Mouse (Mus musculus): ENCODE measurements at regions not wholly inside any gene's neighbourhood (a gene's known extent, or its start where the extent isn't known, plus 50 kb on each side); places are given as distances from the start of the nearest gene placed in this dataset.
"Not testable (repeated sequence)": the region's sequence is repeated elsewhere in the genome, so short reads cannot be mapped to it uniquely, and the experiment has no call there.

DNA sequence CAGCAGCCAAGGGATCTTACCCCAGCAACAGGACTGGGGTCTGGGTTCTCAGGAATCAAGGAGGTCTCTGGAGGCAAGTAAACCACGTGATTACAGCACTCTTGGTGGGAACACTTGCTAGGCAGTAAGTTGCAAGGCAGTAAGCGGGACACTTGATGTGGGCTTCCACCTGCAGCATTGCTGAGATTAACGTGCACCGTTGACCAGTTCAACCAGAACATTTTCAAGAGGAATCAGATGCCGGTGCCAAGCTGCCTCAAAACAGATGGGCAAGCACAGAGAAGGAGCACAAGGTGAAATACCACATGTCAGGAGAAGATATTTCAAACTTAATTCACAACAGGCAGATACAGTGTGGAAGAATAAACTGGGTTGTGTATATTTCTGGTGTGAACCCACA is 190.9 kb downstream of the Osr1 start:
- H3K9me3 ChIP-seq (replicated peaks; ENCODE audit: insufficient read depth, low read length): no peaks in the 10 kb centered on the region
- H3K9ac ChIP-seq (ENCODE audit: control insufficient read depth, low read depth, low read length, poor library complexity, severe bottlenecking): no peak overlapping the region
- no peaks in the 10 kb centered on the region for H3K27me3 ChIP-seq (ENCODE audit: control insufficient read depth in 1 of 2, insufficient read depth in 2 of 2, low read length in 2 of 2)
- no peak for DNase-seq (ENCODE audit: low read depth, low spot score)
- no peak overlapping the region for H3K4me3 ChIP-seq (ENCODE audit: control insufficient read depth in 1 of 2, insufficient read depth in 1 of 2, low read depth in 2 of 2, low read length in 2 of 2)
- H3K79me2 ChIP-seq (ENCODE audit: control insufficient read depth, insufficient read depth, low read length, poor library complexity): no peaks in the 10 kb centered on the region
- H3K36me3 ChIP-seq (ENCODE audit: control insufficient read depth in 1 of 2, insufficient read depth in 2 of 2, low read length in 2 of 2): no peaks in the 10 kb centered on the region
- no peaks in the 10 kb centered on the region for H3K4me1 ChIP-seq (ENCODE audit: control insufficient read depth in 1 of 2, insufficient read depth in 2 of 2, low read length in 2 of 2)
- no peak overlapping the region for H3K27ac ChIP-seq (ENCODE audit: control insufficient read depth, low read depth, low read length)
- TF ChIP-seq USF1 (IDR thresholded peaks at IDR 0.05; ENCODE audit: low read depth, low read length) (no peak), TAL1 (IDR thresholded peaks at IDR 0.05; ENCODE audit: low read length) (no peak), MYC (IDR thresholded peaks at IDR 0.05; ENCODE audit: low read depth, low read length) (no peak), MYB (IDR thresholded peaks at IDR 0.05; ENCODE audit: low read depth, low read length) (no peak), ZNF384 (IDR thresholded peaks at IDR 0.05; ENCODE audit: low read depth, low read length) (no peak), GATA1 (IDR thresholded peaks at IDR 0.05; ENCODE audit: low read depth, low read length) (no peak), GABPA (IDR thresholded peaks at IDR 0.05; ENCODE audit: low read depth, low read length) (no peak), UBTF (IDR thresholded peaks at IDR 0.05; ENCODE audit: borderline replicate concordance, insufficient read depth, low read depth, low read length) (no peak), TBP (IDR thresholded peaks at IDR 0.05; ENCODE audit: low read depth, low read length) (no peak), CTCF (IDR thresholded peaks at IDR 0.05 in 2 of 3, conservative IDR thresholded peaks at IDR 0.05 in 1 of 3; ENCODE audit: control insufficient read depth in 1 of 3, insufficient read depth in 1 of 3, low read depth in 2 of 3, low read length in 3 of 3, poor library complexity in 1 of 3, severe bottlenecking in 1 of 3) (no peak), ZMIZ1 (IDR thresholded peaks at IDR 0.05; ENCODE audit: low read depth, low read length) (no peak), CHD1 (IDR thresholded peaks at IDR 0.05; ENCODE audit: low read depth, low read length) (no peak), EP300 (IDR thresholded peaks at IDR 0.05; ENCODE audit: low read depth in 1 of 2, low read length in 2 of 2) (no peak), E2F4 (IDR thresholded peaks at IDR 0.05; ENCODE audit: borderline replicate concordance, low read depth, low read length) (no peak), RAD21 (IDR thresholded peaks at IDR 0.05; ENCODE audit: low read depth, low read length) (no peak), RCOR1 (IDR thresholded peaks at IDR 0.05; ENCODE audit: low read depth, low read length) (no peak), BHLHE40 (IDR thresholded peaks at IDR 0.05; ENCODE audit: borderline replicate concordance, low read depth, low read length) (no peak), MAFK (IDR thresholded peaks at IDR 0.05; ENCODE audit: borderline replicate concordance, low read depth, low read length) (no peak), KAT2A (conservative IDR thresholded peaks at IDR 0.05; ENCODE audit: low read depth, low read length) (no peak)

DNA sequence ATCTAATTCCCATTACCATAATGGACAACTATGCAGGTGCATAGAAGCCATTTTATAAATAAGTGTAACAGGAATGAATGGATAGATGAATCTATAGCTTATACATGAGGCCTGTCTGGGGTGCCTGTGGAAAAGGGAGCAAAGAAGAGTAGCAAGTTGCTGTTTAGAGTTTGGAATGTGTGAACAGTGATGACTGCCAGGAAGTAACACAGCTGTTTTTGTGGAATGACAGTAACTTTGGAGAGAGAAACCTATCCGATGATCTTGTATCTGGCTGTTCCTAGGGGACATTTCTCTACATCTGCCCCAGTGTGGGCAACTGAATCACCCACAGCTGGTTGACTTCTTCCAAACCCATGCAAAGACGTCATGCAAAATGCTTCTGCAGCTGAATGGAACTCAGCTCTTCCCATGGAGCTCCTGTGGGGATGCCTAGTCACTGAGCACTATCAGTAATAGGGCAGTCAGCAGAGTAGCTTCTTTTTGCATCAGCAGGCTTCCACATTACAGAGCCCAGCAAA is 192.4 kb downstream of the Osr1 start:
- DNase-seq (ENCODE audit: low read depth, low spot score); H3K4me1 ChIP-seq (ENCODE audit: control insufficient read depth in 1 of 2, insufficient read depth in 2 of 2, low read length in 2 of 2); H3K36me3 ChIP-seq (ENCODE audit: control insufficient read depth in 1 of 2, insufficient read depth in 2 of 2, low read length in 2 of 2); H3K27ac ChIP-seq (ENCODE audit: control insufficient read depth, low read depth, low read length); H3K9ac ChIP-seq (ENCODE audit: control insufficient read depth, low read depth, low read length, poor library complexity, severe bottlenecking); H3K79me2 ChIP-seq (ENCODE audit: control insufficient read depth, insufficient read depth, low read length, poor library complexity); H3K4me3 ChIP-seq (ENCODE audit: control insufficient read depth in 1 of 2, insufficient read depth in 1 of 2, low read depth in 2 of 2, low read length in 2 of 2); H3K9me3 ChIP-seq (replicated peaks; ENCODE audit: insufficient read depth, low read length); H3K27me3 ChIP-seq (ENCODE audit: control insufficient read depth in 1 of 2, insufficient read depth in 2 of 2, low read length in 2 of 2): not testable (repeated sequence)

Data from MEL (cell line).